Mouse (Mus musculus): ENCODE measurements around the gene Gdf15. TPM values are rescaled to one million over a fixed set of nuclear protein-coding genes. Genes with fewer than 3 reads are reported as not detected.

Gene Gdf15
- polyA plus RNA-seq, 1 experiment from 2014 or later, result 0.15 TPM

DNA sequence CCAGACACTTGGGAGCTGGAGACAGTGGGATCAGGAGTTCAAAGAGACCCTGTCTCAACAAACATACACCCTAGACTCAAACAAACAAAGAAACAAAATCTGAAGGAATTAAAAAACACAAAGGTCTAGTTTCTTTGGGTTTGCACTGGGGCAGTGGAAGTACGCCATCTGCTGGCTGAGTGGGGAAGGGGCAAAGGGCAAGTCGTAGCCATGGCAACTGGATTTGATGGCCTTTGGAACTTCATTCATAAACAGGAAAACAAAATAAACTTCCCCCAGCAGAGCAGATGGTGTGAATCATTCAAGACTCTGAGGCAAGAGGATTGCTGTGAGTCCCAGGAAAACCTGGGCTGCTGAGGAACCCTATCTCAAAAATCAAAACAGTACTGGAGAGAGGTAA lies 21.0 kb upstream of the Gdf15 start:
- WGBS, result 62% methylated on average over 2 of the region's 2 CpGs
- DNase-seq (ENCODE audit: low spot score), result peak; percentile 53
- H3K4me1 ChIP-seq (ENCODE audit: control insufficient read depth, insufficient read depth, low read length), result 0 out of 2 replicates have a peak, but pooled peaks cover 3% of the 10 kb centered on the region
- no peaks in the 10 kb centered on the region for H3K9me3 ChIP-seq (ENCODE audit: control insufficient read depth, low read length)
- no peaks in the 10 kb centered on the region; the same call in 1 of the 2 replicates for H3K27me3 ChIP-seq (ENCODE audit: control insufficient read depth, insufficient read depth, low read length)
- no peak overlapping the region for H3K4me3 ChIP-seq (ENCODE audit: low read depth, low read length)
- H3K27ac ChIP-seq (replicated peaks; ENCODE audit: low read depth, low read length), result no peak overlapping the region
- H3K36me3 ChIP-seq (ENCODE audit: control insufficient read depth, insufficient read depth, low read length), result peaks cover 4% of the 10 kb centered on the region; the same call in 1 of the 2 replicates
- no peak overlapping the region for H3K4me2 ChIP-seq (ENCODE audit: low read depth, severe bottlenecking)
- no peak overlapping the region for H3K9ac ChIP-seq (ENCODE audit: low read length)
- ATAC-seq (ENCODE audit: insufficient number of reproducible peaks, low FRiP score, low TSS enrichment, low read depth), result no peak

DNA sequence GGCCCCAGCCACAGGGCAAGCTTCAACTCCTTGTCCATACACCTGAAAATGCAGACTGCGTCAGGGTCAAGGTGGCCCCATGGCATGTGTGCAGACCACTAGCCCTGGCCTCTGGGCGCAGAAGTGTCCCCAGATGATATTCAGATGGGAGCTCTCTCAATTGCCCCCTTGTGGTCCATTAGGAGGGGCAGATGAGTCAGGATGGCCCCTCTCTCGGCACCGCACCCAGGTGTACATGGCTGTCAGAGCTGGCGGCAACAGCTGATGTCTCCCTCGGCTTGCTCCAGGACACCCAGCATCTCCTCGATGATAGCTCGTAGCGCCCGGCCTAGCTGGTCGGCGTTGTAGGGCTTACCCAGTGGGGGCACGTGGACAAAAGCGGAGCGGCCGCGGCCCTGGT lies 18.1 kb upstream of the Gdf15 start:
- Histone ChIP-seq H3K9me3 (ENCODE audit: control insufficient read depth, low read length) (no peaks in the 10 kb centered on the region), H3K27ac (replicated peaks; ENCODE audit: low read depth, low read length) (no peak overlapping the region), H3K4me2 (ENCODE audit: low read depth, severe bottlenecking) (no peak overlapping the region), H3K36me3 (ENCODE audit: control insufficient read depth, insufficient read depth, low read length) (peaks cover 4% of the 10 kb centered on the region; the same call in 1 of the 2 replicates), H3K27me3 (ENCODE audit: control insufficient read depth, insufficient read depth, low read length) (no peaks in the 10 kb centered on the region), H3K4me1 (ENCODE audit: control insufficient read depth, insufficient read depth, low read length) (peaks cover 23% of the 10 kb centered on the region), H3K4me3 (ENCODE audit: low read depth, low read length) (no peak overlapping the region), H3K9ac (ENCODE audit: low read length) (no peak overlapping the region)
- 94% methylated on average over 17 of the region's 17 CpGs for WGBS
- ATAC-seq (ENCODE audit: insufficient number of reproducible peaks, low FRiP score, low TSS enrichment, low read depth) (no peak), DNase-seq (ENCODE audit: low spot score) (no peak)

- DNase-seq (ENCODE audit: low spot score) (no peak), ATAC-seq (ENCODE audit: insufficient number of reproducible peaks, low FRiP score, low TSS enrichment, low read depth) (no peak)
- Histone ChIP-seq H3K27ac (replicated peaks; ENCODE audit: low read depth, low read length) (no peak overlapping the region), H3K9me3 (ENCODE audit: control insufficient read depth, low read length) (no peaks in the 10 kb centered on the region), H3K36me3 (ENCODE audit: control insufficient read depth, insufficient read depth, low read length) (peaks cover 4% of the 10 kb centered on the region; the same call in 1 of the 2 replicates), H3K27me3 (ENCODE audit: control insufficient read depth, insufficient read depth, low read length) (no peaks in the 10 kb centered on the region), H3K4me2 (ENCODE audit: low read depth, severe bottlenecking) (no peak overlapping the region), H3K9ac (ENCODE audit: low read length) (no peak overlapping the region), H3K4me1 (ENCODE audit: control insufficient read depth, insufficient read depth, low read length) (peaks cover 26% of the 10 kb centered on the region), H3K4me3 (ENCODE audit: low read depth, low read length) (no peak overlapping the region)
- 83% methylated on average over 4 of the region's 4 CpGs for WGBS
Observed at GRCm38 (mm10) chr8:70649324-70649723, 17.1 kb upstream of the Gdf15 start.

DNA sequence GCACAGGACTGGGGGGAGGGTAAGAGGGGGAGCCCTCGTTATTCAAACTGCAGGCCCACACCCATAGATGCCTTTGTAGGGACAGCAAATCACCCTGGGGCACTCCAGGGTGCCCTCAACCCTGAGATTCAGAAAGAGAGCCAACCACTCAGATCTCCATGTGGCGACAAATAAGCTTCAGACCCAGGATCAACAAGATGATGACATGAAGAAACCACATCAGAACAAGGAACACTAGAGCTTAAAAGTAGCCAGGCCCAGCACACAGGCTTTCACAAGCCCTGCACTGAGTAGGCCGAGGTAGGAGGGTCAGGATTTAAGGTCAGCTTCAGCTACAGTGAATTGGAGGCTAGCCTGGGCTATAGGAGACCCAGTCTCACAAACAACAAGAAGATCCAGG lies 16.7 kb upstream of the Gdf15 start:
- Histone ChIP-seq H3K27me3 (ENCODE audit: control insufficient read depth, insufficient read depth, low read length) (no peaks in the 10 kb centered on the region), H3K4me1 (ENCODE audit: control insufficient read depth, insufficient read depth, low read length) (peaks cover 26% of the 10 kb centered on the region), H3K4me3 (ENCODE audit: low read depth, low read length) (no peak overlapping the region), H3K27ac (replicated peaks; ENCODE audit: low read depth, low read length) (no peak overlapping the region), H3K4me2 (ENCODE audit: low read depth, severe bottlenecking) (no peak overlapping the region), H3K9ac (ENCODE audit: low read length) (no peak overlapping the region), H3K36me3 (ENCODE audit: control insufficient read depth, insufficient read depth, low read length) (peaks cover 4% of the 10 kb centered on the region; the same call in 1 of the 2 replicates), H3K9me3 (ENCODE audit: control insufficient read depth, low read length) (no peaks in the 10 kb centered on the region)
- no peak for ATAC-seq (ENCODE audit: insufficient number of reproducible peaks, low FRiP score, low TSS enrichment, low read depth)
- no peak for DNase-seq (ENCODE audit: low spot score)
- 48% methylated on average over 3 of the region's 3 CpGs for WGBS

DNA sequence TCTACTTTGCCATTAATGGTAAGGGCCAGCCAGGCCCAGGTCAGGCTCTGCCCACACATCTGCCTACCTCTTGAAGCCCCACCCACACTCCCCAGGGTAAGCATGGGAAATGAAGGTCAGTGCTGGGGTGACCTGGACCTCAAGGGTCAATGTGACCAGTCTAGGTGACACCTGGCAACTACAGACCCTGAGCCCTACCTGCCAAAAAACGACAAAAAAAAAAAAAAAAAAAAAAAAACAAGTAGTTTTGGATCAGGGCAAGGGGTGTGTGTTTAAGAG lies 15.8 kb upstream of the Gdf15 start:
- H3K4me1 ChIP-seq (ENCODE audit: control insufficient read depth, insufficient read depth, low read length), result peaks cover 26% of the 10 kb centered on the region
- peaks cover 4% of the 10 kb centered on the region; the same call in 1 of the 2 replicates for H3K36me3 ChIP-seq (ENCODE audit: control insufficient read depth, insufficient read depth, low read length)
- no peak overlapping the region for H3K4me3 ChIP-seq (ENCODE audit: low read depth, low read length)
- WGBS, result 58% methylated on average over 1 of the region's 1 CpGs
- H3K9ac ChIP-seq (ENCODE audit: low read length), result no peak overlapping the region
- H3K27me3 ChIP-seq (ENCODE audit: control insufficient read depth, insufficient read depth, low read length), result no peaks in the 10 kb centered on the region
- no peak overlapping the region for H3K4me2 ChIP-seq (ENCODE audit: low read depth, severe bottlenecking)
- no peak for DNase-seq (ENCODE audit: low spot score)
- H3K27ac ChIP-seq (replicated peaks; ENCODE audit: low read depth, low read length), result peak overlapping the region; percentile 56; the same call in 1 of the 2 replicates
- H3K9me3 ChIP-seq (ENCODE audit: control insufficient read depth, low read length), result no peaks in the 10 kb centered on the region
- ATAC-seq (ENCODE audit: insufficient number of reproducible peaks, low FRiP score, low TSS enrichment, low read depth), result no peak

DNA sequence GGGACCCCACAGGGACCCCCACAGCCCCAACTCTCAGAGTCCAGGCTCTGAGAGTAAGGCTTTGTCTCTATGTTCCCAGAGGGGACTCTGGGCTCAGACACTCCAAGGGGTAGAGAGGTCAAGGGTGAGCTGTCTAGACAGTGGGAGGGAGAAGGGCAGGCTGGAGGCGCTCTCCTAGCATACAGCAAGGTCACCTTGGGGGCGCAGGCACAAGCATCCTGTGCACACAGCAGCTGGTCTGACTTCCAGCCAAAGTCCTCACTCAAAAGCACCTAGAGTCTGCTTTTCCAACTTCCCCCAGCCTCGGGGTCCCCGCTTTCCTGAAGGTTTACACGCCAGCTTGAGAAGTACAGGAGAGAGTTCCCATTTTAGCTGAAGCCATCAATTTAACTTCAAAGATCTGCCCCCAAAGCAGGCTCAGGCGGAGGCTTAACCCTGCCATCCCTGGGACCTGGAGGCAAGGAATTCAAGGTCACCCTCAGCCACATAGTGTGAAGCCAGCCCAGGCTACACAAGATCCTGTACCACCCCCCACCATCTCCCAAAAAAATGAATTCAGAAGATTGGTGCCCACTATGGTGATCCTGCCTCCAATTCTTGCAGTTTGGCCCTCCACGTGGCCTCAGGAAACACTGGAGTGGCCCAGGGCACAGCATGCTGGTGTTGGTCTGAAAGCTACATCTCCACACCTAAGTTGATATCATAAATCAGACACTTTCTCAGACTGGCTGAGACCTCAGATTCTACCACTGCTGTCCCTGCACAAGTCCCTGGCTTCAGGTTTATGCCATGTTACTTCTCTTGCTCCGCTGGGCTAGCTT lies 15.3 kb upstream of the Gdf15 start:
- ATAC-seq (ENCODE audit: insufficient number of reproducible peaks, low FRiP score, low TSS enrichment, low read depth), result peak; percentile 48
- Histone ChIP-seq H3K9me3 (ENCODE audit: control insufficient read depth, low read length) (no peaks in the 10 kb centered on the region), H3K9ac (ENCODE audit: low read length) (peak overlapping the region; percentile 45), H3K4me2 (ENCODE audit: low read depth, severe bottlenecking) (no peak overlapping the region), H3K27me3 (ENCODE audit: control insufficient read depth, insufficient read depth, low read length) (no peaks in the 10 kb centered on the region), H3K36me3 (ENCODE audit: control insufficient read depth, insufficient read depth, low read length) (peaks cover 4% of the 10 kb centered on the region; the same call in 1 of the 2 replicates), H3K4me3 (ENCODE audit: low read depth, low read length) (no peak overlapping the region), H3K4me1 (ENCODE audit: control insufficient read depth, insufficient read depth, low read length) (peaks cover 26% of the 10 kb centered on the region), H3K27ac (replicated peaks; ENCODE audit: low read depth, low read length) (peak overlapping the region; percentile 56)
- WGBS, result 35% methylated on average over 8 of the region's 8 CpGs
- peak; percentile 70 for DNase-seq (ENCODE audit: low spot score)

DNA sequence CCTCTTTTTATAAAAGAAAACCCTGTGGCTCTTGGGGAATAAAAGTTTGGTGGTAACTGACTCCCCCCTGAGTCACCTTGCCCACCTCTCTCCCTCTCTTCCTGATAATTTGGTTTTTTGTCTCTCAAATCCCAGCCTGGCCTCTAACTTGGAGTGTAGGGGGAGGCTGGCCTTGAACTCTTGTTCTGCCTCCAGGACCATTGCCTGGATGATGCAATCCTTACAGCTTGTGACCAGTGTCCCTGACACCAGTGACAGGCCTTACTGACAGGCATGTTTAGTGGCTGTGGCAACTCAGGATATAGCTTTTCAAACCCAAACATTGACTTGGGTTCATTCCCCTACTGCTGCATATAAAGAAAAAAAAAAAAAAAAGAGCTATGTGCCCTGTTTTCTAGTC lies 14.5 kb upstream of the Gdf15 start:
- no peak overlapping the region for H3K4me3 ChIP-seq (ENCODE audit: low read depth, low read length)
- H3K27ac ChIP-seq (replicated peaks; ENCODE audit: low read depth, low read length), result peak overlapping the region; percentile 56; the same call in 1 of the 2 replicates
- no peaks in the 10 kb centered on the region for H3K9me3 ChIP-seq (ENCODE audit: control insufficient read depth, low read length)
- H3K4me2 ChIP-seq (ENCODE audit: low read depth, severe bottlenecking), result no peak overlapping the region
- H3K27me3 ChIP-seq (ENCODE audit: control insufficient read depth, insufficient read depth, low read length), result no peaks in the 10 kb centered on the region
- H3K36me3 ChIP-seq (ENCODE audit: control insufficient read depth, insufficient read depth, low read length), result peaks cover 4% of the 10 kb centered on the region; the same call in 1 of the 2 replicates
- DNase-seq (ENCODE audit: low spot score) (no peak), ATAC-seq (ENCODE audit: insufficient number of reproducible peaks, low FRiP score, low TSS enrichment, low read depth) (no peak)
- no peak overlapping the region for H3K9ac ChIP-seq (ENCODE audit: low read length)
- H3K4me1 ChIP-seq (ENCODE audit: control insufficient read depth, insufficient read depth, low read length), result peaks cover 26% of the 10 kb centered on the region

DNA sequence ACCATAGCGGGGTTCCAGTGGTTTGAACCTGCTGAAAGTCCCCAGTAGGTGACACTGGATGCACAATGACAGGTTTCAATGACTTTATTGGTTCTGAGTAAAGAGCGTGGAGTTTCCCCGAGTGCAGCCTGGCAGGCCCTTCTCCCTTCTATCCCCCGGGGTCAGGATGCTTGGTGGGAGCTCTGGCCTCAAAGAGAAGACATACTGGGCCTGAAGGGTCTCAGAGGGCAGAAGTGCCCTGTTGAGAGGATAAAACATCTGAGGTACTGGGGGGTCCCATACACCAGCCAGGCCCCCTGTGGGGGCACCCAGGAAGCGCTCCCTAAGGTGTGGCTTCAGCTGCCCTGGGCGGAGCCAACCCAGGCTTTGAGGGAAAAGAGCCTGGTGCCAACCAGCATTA lies 14.1 kb upstream of the Gdf15 start:
- Histone ChIP-seq H3K4me1 (ENCODE audit: control insufficient read depth, insufficient read depth, low read length) (peaks cover 26% of the 10 kb centered on the region), H3K27me3 (ENCODE audit: control insufficient read depth, insufficient read depth, low read length) (no peaks in the 10 kb centered on the region), H3K9ac (ENCODE audit: low read length) (no peak overlapping the region), H3K9me3 (ENCODE audit: control insufficient read depth, low read length) (no peaks in the 10 kb centered on the region), H3K36me3 (ENCODE audit: control insufficient read depth, insufficient read depth, low read length) (peaks cover 4% of the 10 kb centered on the region; the same call in 1 of the 2 replicates), H3K27ac (replicated peaks; ENCODE audit: low read depth, low read length) (no peak overlapping the region), H3K4me2 (ENCODE audit: low read depth, severe bottlenecking) (no peak overlapping the region), H3K4me3 (ENCODE audit: low read depth, low read length) (no peak overlapping the region)
- 74% methylated on average over 6 of the region's 6 CpGs for WGBS
- no peak for DNase-seq (ENCODE audit: low spot score)
- ATAC-seq (ENCODE audit: insufficient number of reproducible peaks, low FRiP score, low TSS enrichment, low read depth), result no peak

Measured in limb, embryonic 11.5 days (tissue).